In genomic region chr11:120234776-120235181, GRCm38 (mm10) we compare ENCODE assay signal across 8 mouse cellular contexts. TPM values are rescaled to one million over a fixed set of nuclear protein-coding genes. Genes with fewer than 3 reads are reported as not detected.
A peak's percentile ranks its signal among the peaks of the same experiment; 100 is the strongest.
DNase-seq lines count a peak whose midpoint lies in the region; ATAC-seq lines count a peak whose summit lies in the region.

No protein-coding gene starts in this region.

- peak overlapping the region; percentile 73 for H3K4me2 ChIP-seq in hindbrain, embryonic 12.5 days (replicated peaks)
- H3K4me2 ChIP-seq in liver, embryonic 15.5 days = peak overlapping the region; percentile 83

- peak overlapping the region; percentile 100 for H3K9ac ChIP-seq in hindbrain, embryonic 12.5 days
- peak overlapping the region; percentile 56 for H3K9ac ChIP-seq in liver, embryonic 15.5 days

- H3K36me3 ChIP-seq in hindbrain, embryonic 12.5 days = 0 out of 2 replicates have a peak, but pooled peaks cover 5% of the 10 kb centered on the region
- no peaks in the 10 kb centered on the region for H3K36me3 ChIP-seq in liver, embryonic 15.5 days (replicated peaks)

- no peaks in the 10 kb centered on the region for H3K27me3 ChIP-seq in hindbrain, embryonic 12.5 days
- peaks cover 98% of the 10 kb centered on the region for H3K27me3 ChIP-seq in liver, embryonic 15.5 days

- peak; percentile 59 to 66 for DNase-seq in left cerebral cortex, postnatal 36 days (ENCODE audit: low spot score in 2 of 2)
- no peak for DNase-seq in left cerebral cortex, adult 18-20 months (ENCODE audit: low spot score in 2 of 2)
- peak; percentile 74 for DNase-seq in Muller cell, postnatal 12 days (ENCODE audit: inconsistent ontology term)
- DNase-seq in embryo, embryonic 11 days = peak; percentile 85
- DNase-seq in testis, postnatal 10 days (ENCODE audit: low spot score) = peak; percentile 71
- DNase-seq in spleen, adult 12 weeks (ENCODE audit: low spot score) = no peak

- peaks cover 26% of the 10 kb centered on the region for H3K4me1 ChIP-seq in hindbrain, embryonic 12.5 days
- H3K4me1 ChIP-seq in liver, embryonic 15.5 days (replicated peaks) = peaks cover 89% of the 10 kb centered on the region

- peak overlapping the region; percentile 79 for H3K4me3 ChIP-seq in hindbrain, embryonic 12.5 days
- H3K4me3 ChIP-seq in liver, embryonic 15.5 days (replicated peaks) = peak overlapping the region; percentile 59

- no peak for ATAC-seq in hindbrain, embryonic 12.5 days (ENCODE audit: low FRiP score)
- no peak for ATAC-seq in liver, embryonic 15.5 days (ENCODE audit: insufficient read depth)

- WGBS in hindbrain, embryonic 12.5 days = under 1% methylated on average over 36 of the region's 39 CpGs
- WGBS in liver, embryonic 15.5 days (ENCODE audit: insufficient replicate concordance) = under 1% methylated on average over 39 of the region's 39 CpGs

- H3K27ac ChIP-seq in hindbrain, embryonic 12.5 days = peak overlapping the region; percentile 99
- peak overlapping the region; percentile 66 for H3K27ac ChIP-seq in liver, embryonic 15.5 days (replicated peaks)

- no peaks in the 10 kb centered on the region for H3K9me3 ChIP-seq in hindbrain, embryonic 12.5 days (replicated peaks)
- H3K9me3 ChIP-seq in liver, embryonic 15.5 days (replicated peaks) = no peaks in the 10 kb centered on the region

- intact Hi-C loops in left cerebral cortex, postnatal 36 days (cut with DNase I) = loop anchor here (1.0 to 5.0 kb wide), 2 partner anchors 46 to 113 kb away; partner anchors contain the start of gene Actg1

RNA-seq across cellular contexts. Expression of gene Bahcc1, which starts 2.0 kb away (rescaled TPM):
- 10 to 100 TPM; 15.3 to 20.9 TPM for total RNA-seq in left cerebral cortex, postnatal 36 days (2021)
- 10 to 100 TPM; 18.8 to 19.0 TPM for total RNA-seq in left cerebral cortex, adult 18-20 months (2021)
- 21.9 and 23.8 TPM in 2 replicates for polyA plus RNA-seq in hindbrain, embryonic 12.5 days (2016; fragmentation: Nextera tagmentation; extraction: Ambion mirVana)
- 0.91 and 1.0 TPM in 2 replicates for polyA plus RNA-seq in liver, embryonic 15.5 days (2015; fragmentation: Nextera tagmentation; extraction: Ambion mirVana)

Comparison
In these comparisons a context has a peak if more than half of its experiments do, and no peak if none do; other contexts are left out.
1. DNase-seq: peak in left cerebral cortex, postnatal 36 days (2 of 2), Muller cell, postnatal 12 days (single experiment), embryo, embryonic 11 days (single experiment) and testis, postnatal 10 days (single experiment); none in left cerebral cortex, adult 18-20 months (0 of 2) and spleen, adult 12 weeks (single experiment).